In genomic region chr12:85508235-85508634, GRCm38 (mm10) we compare ENCODE assay signal across 8 mouse cellular contexts. TPM values are rescaled to one million over a fixed set of nuclear protein-coding genes. Genes with fewer than 3 reads are reported as not detected.
DNase-seq lines count a peak whose midpoint lies in the region; ATAC-seq and TF ChIP-seq lines count a peak whose summit lies in the region.
"Had no signal": no experiment of that assay in that cellular context is flagged by ENCODE, and none has a peak within 500 bp of the region (broad histone marks: within the 10 kb centered on the region; RNA-seq: fewer than 3 reads in every experiment).

No protein-coding gene starts in this region.

- H3K36me3 ChIP-seq in heart, embryonic 12.5 days, result no peaks in the 10 kb centered on the region
- no peaks in the 10 kb centered on the region for H3K36me3 ChIP-seq in midbrain, embryonic 15.5 days (replicated peaks)
- H3K36me3 ChIP-seq: liver, embryonic 15.5 days had no signal

- intact Hi-C loops in heart, postnatal 14 days (cut with DNase I), result loop anchor here (1.0 to 2.0 kb wide), 2 partner anchors 137 to 155 kb away; no protein-coding TSS in a partner anchor

- peaks cover 14% of the 10 kb centered on the region for H3K9me3 ChIP-seq in heart, embryonic 12.5 days (replicated peaks)
- peaks cover 4% of the 10 kb centered on the region; the same call in 1 of the 2 replicates for H3K9me3 ChIP-seq in midbrain, embryonic 15.5 days
- H3K9me3 ChIP-seq: liver, embryonic 15.5 days had no signal

- peak; percentile 52 to 67 for DNase-seq in heart, postnatal 14 days
- peak; percentile 60 for DNase-seq in retina, embryonic 14.5 days (ENCODE audit: low spot score)
- no peak for DNase-seq in retina, postnatal 1 day
- DNase-seq in thymus, postnatal 0 days (ENCODE audit: low spot score), result peak; percentile 37

- H3K27me3 ChIP-seq in heart, embryonic 12.5 days (replicated peaks), result no peaks in the 10 kb centered on the region
- no peaks in the 10 kb centered on the region for H3K27me3 ChIP-seq in midbrain, embryonic 15.5 days (replicated peaks)
- H3K27me3 ChIP-seq: liver, embryonic 15.5 days had no signal

- TF ChIP-seq POLR2A in bone marrow macrophage, adult 2 months (IDR thresholded peaks at IDR 0.05; ENCODE audit: borderline replicate concordance, low read depth, low read length), result no peak

- no peak overlapping the region for H3K27ac ChIP-seq in heart, embryonic 12.5 days (ENCODE audit: poor library complexity, severe bottlenecking)
- H3K27ac ChIP-seq in bone marrow macrophage, adult 2 months (ENCODE audit: insufficient read depth, low read depth, low read length), result no peak overlapping the region
- H3K27ac ChIP-seq in midbrain, embryonic 15.5 days, result no peak overlapping the region
- H3K27ac ChIP-seq: liver, embryonic 15.5 days had no signal

- H3K4me2 ChIP-seq in heart, embryonic 12.5 days, result no peak overlapping the region
- H3K4me2 ChIP-seq in midbrain, embryonic 15.5 days, result no peak overlapping the region
- H3K4me2 ChIP-seq: liver, embryonic 15.5 days had no signal

- H3K4me1 ChIP-seq in heart, embryonic 12.5 days (replicated peaks), result no peaks in the 10 kb centered on the region
- peaks cover 4% of the 10 kb centered on the region; the same call in 1 of the 2 replicates for H3K4me1 ChIP-seq in bone marrow macrophage, adult 2 months (ENCODE audit: control insufficient read depth, insufficient read depth, low read length)
- H3K4me1 ChIP-seq in midbrain, embryonic 15.5 days, result no peaks in the 10 kb centered on the region
- H3K4me1 ChIP-seq: liver, embryonic 15.5 days had no signal

- H3K4me3 ChIP-seq in heart, embryonic 12.5 days, result no peak overlapping the region
- no peak overlapping the region for H3K4me3 ChIP-seq in bone marrow macrophage, adult 2 months (ENCODE audit: insufficient read depth, low read length)
- no peak overlapping the region for H3K4me3 ChIP-seq in midbrain, embryonic 15.5 days
- H3K4me3 ChIP-seq: liver, embryonic 15.5 days had no signal

- no peak overlapping the region for H3K9ac ChIP-seq in heart, embryonic 12.5 days
- no peak overlapping the region for H3K9ac ChIP-seq in midbrain, embryonic 15.5 days
- H3K9ac ChIP-seq: liver, embryonic 15.5 days had no signal

- TF ChIP-seq CTCF in bone marrow macrophage, adult 2 months (IDR thresholded peaks at IDR 0.05; ENCODE audit: low read depth, low read length), result peak; percentile 28

- ATAC-seq in heart, embryonic 12.5 days (ENCODE audit: insufficient number of reproducible peaks, low FRiP score), result no peak
- no peak for ATAC-seq in midbrain, embryonic 15.5 days (replicated peaks)

- 24% methylated on average over 3 of the region's 3 CpGs for whole genome bisulfite sequencing in heart, embryonic 12.5 days
- WGBS in midbrain, embryonic 15.5 days, result 28% methylated on average over 3 of the region's 3 CpGs

RNA-seq across cellular contexts. Expression of gene Fos, which starts 34.5 kb away (rescaled TPM):
- 1 to 10 TPM; 4.3 to 5.0 TPM for total RNA-seq in heart, postnatal 14 days (2021)
- 5.9 and 8.1 TPM in 2 replicates for polyA plus RNA-seq in heart, embryonic 12.5 days (2016; fragmentation: Nextera tagmentation; extraction: Ambion mirVana)
- 64.0 and 65.2 TPM in 2 replicates for polyA plus RNA-seq in bone marrow macrophage, adult 2 months (2012; ENCODE audit: insufficient read depth, insufficient read length, missing spikeins)
- 3.9 and 4.9 TPM in 2 replicates for polyA plus RNA-seq in thymus, postnatal 0 days (2015; fragmentation: Nextera tagmentation; extraction: Ambion mirVana)
- 1.4 and 1.6 TPM in 2 replicates for polyA plus RNA-seq in midbrain, embryonic 15.5 days (2015; fragmentation: Nextera tagmentation; extraction: Ambion mirVana)
